Mouse (Mus musculus) hindbrain, embryonic 12.5 days (tissue): ENCODE results near the gene Asap2. TPM values are rescaled to one million over a fixed set of nuclear protein-coding genes. Genes with fewer than 3 reads are reported as not detected.

Experiments
- ATAC-seq: fragments of 200-750 bp; cut with Nextera tagmentation; 2 replicates; pipeline ENCODE4 v1.8.0; 2017; ENCODE audit warnings: moderate TSS enrichment; ENCODE audit not compliant: low FRiP score
- H3K27ac ChIP-seq: fragments of 300-500 bp; sonication (generic); 2 replicates; pipeline ENCODE4 v1.5.1; 2016; ENCODE audit warnings: mild to moderate bottlenecking
- H3K27me3 ChIP-seq: fragments of 300-500 bp; sonication (generic); 2 replicates; pipeline ENCODE4 v1.6.1; 2016; ENCODE audit warnings: mild to moderate bottlenecking
- H3K36me3 ChIP-seq: fragments of 300-500 bp; sonication (generic); 2 replicates; pipeline ENCODE4 v1.6.1; 2016; ENCODE audit warnings: mild to moderate bottlenecking
- H3K4me1 ChIP-seq: fragments of 300-500 bp; sonication (generic); 2 replicates; pipeline ENCODE4 v1.6.1; 2016
- H3K4me2 ChIP-seq: fragments of 300-500 bp; sonication (generic); replicated peaks from 2 replicates; pipeline ENCODE4 v1.6.1; 2016; ENCODE audit warnings: mild to moderate bottlenecking
- H3K4me3 ChIP-seq: fragments of 300-500 bp; sonication (generic); 2 replicates; pipeline ENCODE4 v1.5.1; 2016; ENCODE audit warnings: mild to moderate bottlenecking
- H3K9ac ChIP-seq: fragments of 300-500 bp; sonication (generic); 2 replicates; pipeline ENCODE4 v1.6.1; 2016; ENCODE audit warnings: mild to moderate bottlenecking, moderate library complexity
- H3K9me3 ChIP-seq: fragments of 300-500 bp; sonication (generic); replicated peaks from 2 replicates; pipeline ENCODE4 v1.6.1; 2016; ENCODE audit warnings: mild to moderate bottlenecking
- WGBS: fragments of 180-500 bp; shearing (Covaris S2); methylation state at CpG from one replicate; pipeline ENCODE4 v1.1.7; 2016; 5-methylcytosine and 5-hydroxymethylcytosine counted together
- polyA plus RNA-seq: library from polyadenylated mRNA; unstranded; fragments of >200 nt; fragmentation: Nextera tagmentation; extraction: Ambion mirVana; gene quantifications from 2 replicates; pipeline ENCODE4 v1.2.1, GENCODE M21; 2016

Gene Asap2
- polyA plus RNA-seq, 1 experiment from 2014 or later, result 18.3 TPM

GRCm38 (mm10) chr12:21265501-21265900, 275.2 kb downstream of the Asap2 start:
- H3K27ac ChIP-seq, result no peak overlapping the region
- H3K9me3 ChIP-seq, result no peaks in the 10 kb centered on the region
- 95% methylated on average over 4 of the region's 4 CpGs for WGBS
- peaks cover 86% of the 10 kb centered on the region for H3K36me3 ChIP-seq
- H3K4me3 ChIP-seq, result no peak overlapping the region
- H3K4me2 ChIP-seq, result no peak overlapping the region
- ATAC-seq, result no peak
- no peaks in the 10 kb centered on the region for H3K27me3 ChIP-seq
- H3K9ac ChIP-seq, result no peak overlapping the region
- no peaks in the 10 kb centered on the region for H3K4me1 ChIP-seq

DNA sequence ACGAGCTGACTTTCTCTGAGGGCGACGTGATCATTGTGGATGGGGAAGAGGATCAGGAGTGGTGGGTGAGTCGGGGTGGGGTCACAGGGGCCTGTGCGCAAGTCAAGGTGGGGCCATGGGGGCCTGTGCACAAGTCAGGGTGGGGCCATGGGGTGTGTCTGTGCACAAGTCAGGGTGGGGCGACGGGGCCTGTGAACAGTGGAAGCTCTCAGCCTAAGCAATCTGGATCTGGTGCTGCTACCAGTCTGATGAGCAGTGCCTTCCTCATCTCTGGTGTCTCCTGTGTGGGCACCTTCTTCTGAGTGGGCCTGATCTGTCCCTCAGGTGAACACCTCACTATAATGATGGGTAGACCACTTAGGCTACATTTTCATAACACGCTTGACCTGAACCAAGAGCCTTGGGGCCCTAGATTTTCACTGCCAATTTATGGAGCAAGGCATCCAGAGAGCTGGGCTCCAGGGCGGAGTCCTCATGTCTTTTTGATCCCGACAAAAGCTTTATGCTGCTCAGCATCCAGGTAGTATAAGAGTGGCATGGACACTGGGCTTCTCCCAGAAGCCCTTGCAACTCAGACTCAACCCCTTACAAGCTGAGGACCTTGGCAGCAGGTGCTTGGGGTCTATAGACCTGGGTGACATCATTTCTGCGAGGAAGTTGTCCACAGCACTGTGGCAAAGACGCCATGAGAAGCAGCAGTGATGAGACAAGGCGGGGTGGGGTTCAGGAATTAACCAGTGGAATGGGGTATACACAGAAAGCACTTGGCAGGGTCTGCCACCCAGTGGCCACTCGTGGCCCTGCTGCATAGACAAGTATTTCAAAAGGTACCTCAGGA, 275.9 kb downstream of the Asap2 start:
- peak; percentile 76 for ATAC-seq
- WGBS, result 78% methylated on average over 14 of the region's 14 CpGs
- no peak overlapping the region for H3K4me2 ChIP-seq
- H3K27ac ChIP-seq, result no peak overlapping the region
- no peaks in the 10 kb centered on the region for H3K9me3 ChIP-seq
- H3K4me1 ChIP-seq, result no peaks in the 10 kb centered on the region
- peaks cover 86% of the 10 kb centered on the region for H3K36me3 ChIP-seq
- H3K4me3 ChIP-seq, result no peak overlapping the region
- H3K9ac ChIP-seq, result no peak overlapping the region
- H3K27me3 ChIP-seq, result no peaks in the 10 kb centered on the region

GRCm38 (mm10) chr12:21266784-21267098, 276.5 kb downstream of the Asap2 start:
- Histone ChIP-seq H3K4me3 (no peak overlapping the region), H3K4me2 (no peak overlapping the region), H3K36me3 (peaks cover 89% of the 10 kb centered on the region), H3K4me1 (no peaks in the 10 kb centered on the region), H3K27me3 (no peaks in the 10 kb centered on the region), H3K9ac (no peak overlapping the region), H3K27ac (no peak overlapping the region), H3K9me3 (no peaks in the 10 kb centered on the region)
- ATAC-seq, result no peak; the same call in 1 of the 2 replicates
- 78% methylated on average over 2 of the region's 2 CpGs for WGBS

DNA sequence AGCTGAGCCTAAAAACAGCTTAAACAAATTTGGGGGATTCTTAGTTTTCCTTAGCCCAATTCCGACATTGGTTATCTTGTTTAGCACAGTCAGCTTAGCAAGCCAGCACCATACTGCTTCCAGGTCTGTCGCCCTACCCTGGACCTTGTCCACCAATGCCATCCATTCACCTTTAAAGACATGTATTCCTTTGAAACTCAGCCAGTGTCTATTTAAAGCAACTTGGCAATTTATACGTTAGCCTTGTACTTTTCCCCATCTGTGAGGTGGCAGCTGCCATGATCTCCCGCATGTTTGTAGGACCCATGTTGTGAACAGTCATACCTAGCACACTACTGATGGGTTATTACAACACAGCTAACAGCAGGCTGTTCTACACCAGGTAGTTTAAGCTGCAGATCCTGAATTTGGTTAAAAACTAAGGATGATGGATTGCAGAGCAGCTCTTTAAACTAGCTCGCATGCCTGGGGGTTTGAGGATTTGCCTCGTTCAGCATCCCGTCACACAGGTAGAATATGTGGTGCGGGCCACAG, 277.9 kb downstream of the Asap2 start:
- Histone ChIP-seq H3K4me2 (no peak overlapping the region), H3K27me3 (no peaks in the 10 kb centered on the region), H3K4me3 (no peak overlapping the region), H3K9ac (no peak overlapping the region), H3K27ac (no peak overlapping the region), H3K9me3 (no peaks in the 10 kb centered on the region), H3K4me1 (no peaks in the 10 kb centered on the region), H3K36me3 (peaks cover 87% of the 10 kb centered on the region)
- no peak for ATAC-seq
- 95% methylated on average over 8 of the region's 8 CpGs for WGBS

- no peak for ATAC-seq
- 70% methylated on average over 7 of the region's 7 CpGs for WGBS
- Histone ChIP-seq H3K27me3 (no peaks in the 10 kb centered on the region), H3K4me3 (no peak overlapping the region), H3K9ac (no peak overlapping the region), H3K27ac (no peak overlapping the region), H3K9me3 (no peaks in the 10 kb centered on the region), H3K4me1 (no peaks in the 10 kb centered on the region), H3K4me2 (no peak overlapping the region), H3K36me3 (peaks cover 34% of the 10 kb centered on the region)
Observed at GRCm38 (mm10) chr12:21274446-21274845, 284.2 kb downstream of the Asap2 start.

GRCm38 (mm10) chr12:21277352-21277864, 287.1 kb downstream of the Asap2 start:
- 86% methylated on average over 1 of the region's 1 CpGs for WGBS
- H3K9ac ChIP-seq, result no peak overlapping the region
- H3K9me3 ChIP-seq, result no peaks in the 10 kb centered on the region
- ATAC-seq, result no peak
- no peak overlapping the region for H3K4me3 ChIP-seq
- H3K4me1 ChIP-seq, result no peaks in the 10 kb centered on the region
- H3K27ac ChIP-seq, result no peak overlapping the region
- H3K27me3 ChIP-seq, result no peaks in the 10 kb centered on the region
- no peak overlapping the region for H3K4me2 ChIP-seq
- H3K36me3 ChIP-seq, result peaks cover 6% of the 10 kb centered on the region; the same call in 1 of the 2 replicates

DNA sequence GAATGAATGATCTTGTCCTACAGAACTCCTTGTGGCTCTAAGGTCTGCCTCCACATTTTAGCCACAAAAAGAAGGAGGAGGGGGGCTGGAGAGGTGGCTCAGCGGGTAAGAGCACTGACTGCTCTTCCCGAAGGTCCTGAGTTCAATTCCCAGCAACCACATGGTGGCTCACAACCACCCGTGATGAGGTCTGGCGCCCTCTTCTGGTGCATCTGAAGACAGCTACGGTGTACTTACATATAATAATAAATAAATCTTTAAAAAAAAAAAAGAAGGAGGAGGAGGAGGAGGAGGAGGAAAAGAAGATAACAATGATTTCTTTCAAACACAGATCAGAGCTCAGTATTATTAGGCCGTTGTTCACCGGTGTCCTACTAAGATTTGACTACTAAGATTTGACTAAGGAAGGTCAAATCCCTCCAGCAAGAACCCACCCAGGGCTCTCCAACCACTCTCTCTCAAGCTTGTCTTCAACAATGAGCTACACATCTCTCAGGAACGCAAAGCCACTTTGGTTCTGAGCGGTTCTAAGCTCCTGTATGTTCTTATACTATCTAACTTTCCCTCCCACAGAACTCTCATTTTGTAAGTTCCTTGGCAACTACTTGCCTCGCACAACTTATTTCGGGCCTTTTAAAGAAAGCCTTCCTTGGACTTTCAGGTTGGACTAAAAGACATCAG, 294.6 kb downstream of the Asap2 start, which contains the start of gene Cpsf3:
Gene Cpsf3, plus strand, starts transcription at position 631 of the 681 bp plus-strand sequence.
- H3K27me3 ChIP-seq, result no peaks in the 10 kb centered on the region
- peak within 1 kb of the TSS; percentile 53 for H3K4me3 ChIP-seq
- H3K27ac ChIP-seq, result peak within 1 kb of the TSS; percentile 80
- peaks cover 19% of the 10 kb centered on the region for H3K4me1 ChIP-seq
- no peak for ATAC-seq
- H3K36me3 ChIP-seq, result 0 out of 2 replicates have a peak, but pooled peaks cover under 1% of the 10 kb centered on the region
- peak within 1 kb of the TSS; percentile 79 for H3K9ac ChIP-seq
- peak within 1 kb of the TSS; percentile 75 for H3K4me2 ChIP-seq
- no peaks in the 10 kb centered on the region for H3K9me3 ChIP-seq
- 48% methylated on average over 11 of the region's 11 CpGs for WGBS

GRCm38 (mm10) chr12:21285508-21286242, 295.4 kb downstream of the Asap2 start:
- H3K4me3 ChIP-seq, result peak overlapping the region; percentile 53
- no peaks in the 10 kb centered on the region for H3K27me3 ChIP-seq
- peak; percentile 86; the same call in 1 of the 2 replicates for ATAC-seq
- H3K4me2 ChIP-seq, result peak overlapping the region; percentile 75
- H3K9me3 ChIP-seq, result no peaks in the 10 kb centered on the region
- H3K9ac ChIP-seq, result peak overlapping the region; percentile 79
- H3K27ac ChIP-seq, result peak overlapping the region; percentile 80
- peaks cover 19% of the 10 kb centered on the region for H3K4me1 ChIP-seq
- peaks cover 8% of the 10 kb centered on the region; the same call in 1 of the 2 replicates for H3K36me3 ChIP-seq
- under 1% methylated on average over 46 of the region's 47 CpGs for WGBS

DNA sequence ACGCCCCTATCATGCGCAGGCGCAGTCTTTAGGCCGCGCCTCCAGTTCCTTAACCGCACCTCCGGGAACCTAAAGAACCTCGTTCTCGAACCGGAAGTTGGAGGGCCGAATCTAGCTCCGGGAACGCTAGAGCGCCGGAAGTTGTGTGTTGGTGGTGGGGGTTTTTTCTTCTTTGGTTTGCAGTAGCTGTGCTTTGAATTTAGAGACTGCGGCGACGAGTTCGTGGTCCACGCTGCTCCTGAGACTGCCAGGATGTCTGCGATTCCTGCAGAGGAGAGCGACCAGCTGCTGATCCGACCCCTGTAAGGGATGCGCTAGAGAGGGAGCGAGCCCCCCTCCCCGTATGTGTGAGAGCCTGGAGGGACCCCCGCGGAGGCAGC, 296.0 kb downstream of the Asap2 start, which contains the start of gene Itgb1bp1:
Gene Itgb1bp1, minus strand, starts transcription at position 42 of the 380 bp plus-strand sequence.
- peaks cover 19% of the 10 kb centered on the region for H3K4me1 ChIP-seq
- H3K4me2 ChIP-seq, result peak within 1 kb of the TSS; percentile 75
- peak; percentile 96 for ATAC-seq
- H3K27ac ChIP-seq, result peak within 1 kb of the TSS; percentile 80
- no peaks in the 10 kb centered on the region for H3K9me3 ChIP-seq
- H3K36me3 ChIP-seq, result peaks cover 10% of the 10 kb centered on the region
- peak within 1 kb of the TSS; percentile 79 for H3K9ac ChIP-seq
- under 1% methylated on average over 28 of the region's 28 CpGs for WGBS
- peak within 1 kb of the TSS; percentile 53 for H3K4me3 ChIP-seq
- no peaks in the 10 kb centered on the region for H3K27me3 ChIP-seq

DNA sequence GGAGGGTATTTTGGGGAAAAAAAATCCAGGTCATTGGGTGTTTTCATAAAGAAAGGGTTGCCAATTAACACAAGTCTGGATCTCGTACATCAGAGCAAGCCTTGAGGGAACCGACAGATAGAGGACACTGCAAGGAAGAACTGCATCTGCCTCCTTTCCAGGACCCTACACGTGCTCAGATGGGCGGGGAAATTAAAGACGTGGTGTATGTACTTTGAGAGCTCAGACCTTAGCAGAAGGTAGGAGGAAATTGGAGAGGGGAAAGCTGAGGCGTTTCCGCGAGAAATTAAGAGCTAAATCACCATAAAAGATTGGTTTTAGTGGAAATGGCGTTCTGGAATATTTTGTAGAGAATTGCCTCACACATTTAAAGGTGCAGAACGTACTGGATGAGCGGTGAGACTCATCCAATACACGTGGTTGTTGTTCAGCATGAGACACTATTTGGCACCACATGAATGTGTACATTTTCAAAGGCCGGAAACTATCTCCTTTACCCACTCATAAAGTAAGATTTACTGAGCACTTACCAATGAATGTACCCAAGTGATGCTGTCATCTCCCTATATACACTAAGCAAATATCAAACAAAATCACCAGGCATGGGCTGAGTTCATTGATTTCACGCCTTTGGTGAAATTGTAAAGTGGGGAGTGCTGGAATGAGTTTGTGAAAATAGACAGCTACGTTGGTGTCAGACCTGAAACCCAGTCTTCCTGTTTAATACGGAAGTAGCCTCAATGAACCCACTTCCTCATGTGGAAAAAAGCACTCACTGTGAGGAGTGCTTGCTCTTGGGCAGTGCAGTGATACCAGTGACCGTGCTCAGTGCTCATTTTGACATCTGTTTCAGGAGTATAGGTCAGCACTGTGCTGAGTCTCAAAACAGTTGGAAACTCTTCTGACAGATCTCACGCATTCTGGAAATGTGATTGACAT, 296.7 kb downstream of the Asap2 start:
- WGBS, result 37% methylated on average over 18 of the region's 18 CpGs
- Histone ChIP-seq H3K4me1 (peaks cover 19% of the 10 kb centered on the region), H3K9me3 (no peaks in the 10 kb centered on the region), H3K4me3 (peak overlapping the region; percentile 53), H3K27ac (peak overlapping the region; percentile 80), H3K36me3 (peaks cover 17% of the 10 kb centered on the region), H3K27me3 (no peaks in the 10 kb centered on the region), H3K9ac (peak overlapping the region; percentile 67), H3K4me2 (peak overlapping the region; percentile 53)
- ATAC-seq, result peak; percentile 55
